Mouse (Mus musculus) layer of hippocampus, adult 9-11 months (tissue): ENCODE measurements around the gene Ptprn.

Source experiments
- DNase-seq: peaks from one replicate; pipeline ENCODE4 v3.0.0; 2022

The Ptprn gene

DNA sequence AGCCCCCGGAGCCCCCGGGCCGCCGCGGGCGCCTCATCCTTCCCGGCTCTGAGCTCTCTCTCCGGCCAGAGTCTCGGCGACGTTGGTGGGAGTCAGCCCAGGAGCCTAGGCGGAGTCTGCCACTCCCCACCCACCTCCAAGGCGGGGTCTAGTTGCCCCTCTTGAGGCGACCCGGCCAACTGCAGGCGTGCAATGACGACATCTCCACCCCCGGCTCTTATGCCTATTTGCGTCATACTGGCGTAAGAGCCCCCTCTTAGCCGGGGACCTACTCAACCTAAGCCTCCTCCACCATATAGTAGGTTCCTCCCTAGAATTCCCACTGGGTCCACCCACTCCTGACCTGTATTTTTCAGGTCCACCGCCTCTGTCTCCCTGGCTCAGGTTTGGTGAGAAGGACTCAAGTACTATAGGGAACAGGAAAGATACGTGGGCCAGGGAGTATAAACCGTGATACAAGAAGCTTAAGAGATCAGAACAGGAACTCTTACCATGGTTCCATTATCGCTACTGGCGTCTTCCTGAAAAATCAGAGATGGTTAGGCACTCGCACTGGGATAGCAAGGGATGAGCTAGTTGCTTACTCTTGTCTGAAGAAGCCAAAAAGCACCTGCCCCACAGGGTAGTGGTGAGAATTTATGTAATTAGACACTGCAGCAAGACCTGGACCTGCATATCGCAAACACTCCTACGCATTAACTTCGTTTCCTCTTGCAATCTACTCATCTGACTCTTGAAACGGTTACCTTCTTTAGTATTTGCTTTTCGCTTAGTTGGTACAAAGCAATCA lies at the start of gene Ptprn:
Gene Ptprn (minus strand): TSS at position 412 of the 790 bp plus-strand sequence.
- DNase-seq = peak; percentile 84

- no peak for DNase-seq
These were observed 47.4 kb upstream of the Ptprn start for GRCm38 (mm10) chr1:75311694-75312093.

GRCm38 (mm10) chr1:75304662-75305061 lies 40.4 kb upstream of the Ptprn start:
- no peak for DNase-seq

DNA sequence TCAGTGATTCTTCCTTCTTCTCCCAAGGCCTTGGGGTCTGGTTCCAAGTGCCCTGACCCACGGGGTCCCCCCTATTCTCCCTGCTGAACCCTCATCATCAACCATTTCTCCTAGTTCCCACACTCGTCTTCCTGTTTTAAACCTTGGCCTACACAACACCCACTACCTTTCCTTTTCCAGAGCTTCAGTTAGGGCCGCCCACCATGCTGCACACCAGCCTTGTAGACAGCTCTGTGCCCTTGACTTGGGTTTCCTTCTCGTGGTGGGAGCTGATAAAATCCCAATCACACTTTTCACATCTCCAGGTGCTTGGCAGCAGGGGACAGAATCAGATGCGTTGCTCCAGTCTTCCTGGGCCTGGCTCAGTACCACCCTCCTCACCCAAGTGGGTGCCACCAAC lies 30.0 kb upstream of the Ptprn start:
- no peak for DNase-seq

DNA sequence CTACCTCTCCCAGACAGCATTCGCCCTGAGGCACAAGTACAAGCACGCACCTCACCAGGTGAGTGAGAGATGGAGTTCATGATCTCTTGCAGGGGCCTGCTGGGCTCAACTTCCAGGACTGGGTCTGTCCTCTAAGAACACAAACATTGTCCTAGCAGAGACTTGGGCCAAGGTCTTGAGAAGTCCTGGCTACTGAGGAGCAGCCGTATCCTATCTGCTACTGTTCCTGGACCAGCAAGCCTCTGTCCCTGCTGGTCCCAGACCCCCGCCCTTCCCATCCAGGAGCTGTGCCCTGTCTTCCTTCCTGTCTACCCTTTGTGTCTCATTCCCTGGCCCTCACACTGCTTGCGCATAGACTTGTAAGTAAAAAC lies 29.0 kb upstream of the Ptprn start:
- no peak for DNase-seq

DNA sequence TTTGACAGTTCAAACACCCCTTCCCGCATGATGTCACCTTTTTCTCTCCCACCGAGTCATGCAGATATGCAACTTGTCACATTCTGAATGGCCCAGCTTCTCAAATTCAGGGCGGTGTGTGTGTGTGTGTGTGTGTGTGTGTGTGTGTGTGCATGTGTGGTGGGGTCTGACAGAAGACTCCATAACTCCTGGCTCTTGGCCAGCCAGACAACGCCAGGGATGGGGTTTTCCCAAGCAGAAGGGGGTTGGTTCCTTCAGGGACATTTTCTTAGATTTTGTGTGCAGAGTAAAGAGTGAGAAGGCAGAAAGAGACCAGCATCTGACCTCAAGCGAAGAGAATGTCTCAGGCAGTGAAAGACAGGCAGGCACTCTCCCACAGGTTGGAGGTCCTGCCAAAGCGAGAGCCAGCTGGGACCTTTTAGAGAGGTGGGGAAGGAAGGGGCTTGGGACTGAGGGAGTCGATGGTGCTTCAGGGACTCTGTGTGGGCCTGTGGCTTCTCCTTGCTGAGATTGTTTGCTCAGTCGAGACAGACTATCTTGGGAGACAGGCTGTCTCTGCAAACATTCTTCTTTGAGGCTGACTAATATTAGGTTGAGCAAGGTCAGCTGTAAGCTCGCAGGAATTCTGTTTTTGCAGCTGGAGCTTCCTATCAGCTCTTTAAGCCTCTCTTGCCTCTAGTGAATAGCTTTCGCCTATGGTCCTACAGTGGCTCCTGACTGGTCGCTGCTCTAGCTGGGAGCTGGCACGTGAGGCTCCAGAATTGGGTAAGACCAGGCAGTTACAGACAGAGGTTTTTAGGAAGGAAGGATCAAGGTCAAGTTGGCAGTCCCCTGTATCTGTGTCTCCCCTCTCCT lies 28.4 kb upstream of the Ptprn start:
- DNase-seq = no peak

DNA sequence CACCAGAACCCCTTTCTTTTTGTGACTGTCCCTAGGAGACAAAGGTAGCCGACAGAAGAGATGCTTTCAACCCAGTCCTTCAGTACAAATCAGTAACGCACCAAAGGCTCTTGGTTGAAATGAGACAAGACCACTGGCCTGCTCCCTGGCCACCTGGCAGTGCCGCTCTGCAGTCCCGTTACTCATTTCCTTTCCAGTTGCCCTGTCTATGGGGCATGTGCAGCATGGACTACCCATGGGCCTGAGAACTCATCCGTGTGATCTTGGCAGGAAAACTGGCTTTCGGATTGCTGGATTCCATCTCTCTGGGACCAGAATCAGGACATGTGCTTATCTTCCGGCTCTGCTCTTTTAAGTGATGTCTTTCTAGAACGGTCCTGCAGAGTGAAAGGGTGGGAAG lies 27.0 kb upstream of the Ptprn start:
- DNase-seq = no peak

DNA sequence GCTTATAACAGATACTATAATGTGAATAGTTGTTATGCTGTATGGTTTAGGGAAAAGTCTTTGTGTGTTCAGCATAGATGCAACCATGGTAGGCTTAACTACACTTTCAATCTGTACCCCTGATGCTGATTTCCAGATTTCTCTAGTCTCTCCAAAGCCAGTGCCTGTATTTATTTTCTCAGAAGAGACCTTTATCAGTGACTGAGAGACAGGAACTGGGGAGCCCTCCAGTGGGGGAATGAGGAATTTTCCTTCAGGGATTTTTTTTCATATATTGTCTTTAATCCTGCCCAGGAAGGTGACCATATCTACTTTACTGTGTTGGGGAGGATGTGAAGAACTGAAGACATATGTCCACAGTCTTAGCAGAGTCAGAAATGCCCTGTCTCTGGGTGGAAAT lies 26.3 kb upstream of the Ptprn start:
- peak; percentile 61 for DNase-seq

- no peak for DNase-seq
These were observed 25.7 kb upstream of the Ptprn start for GRCm38 (mm10) chr1:75289888-75290431.

DNA sequence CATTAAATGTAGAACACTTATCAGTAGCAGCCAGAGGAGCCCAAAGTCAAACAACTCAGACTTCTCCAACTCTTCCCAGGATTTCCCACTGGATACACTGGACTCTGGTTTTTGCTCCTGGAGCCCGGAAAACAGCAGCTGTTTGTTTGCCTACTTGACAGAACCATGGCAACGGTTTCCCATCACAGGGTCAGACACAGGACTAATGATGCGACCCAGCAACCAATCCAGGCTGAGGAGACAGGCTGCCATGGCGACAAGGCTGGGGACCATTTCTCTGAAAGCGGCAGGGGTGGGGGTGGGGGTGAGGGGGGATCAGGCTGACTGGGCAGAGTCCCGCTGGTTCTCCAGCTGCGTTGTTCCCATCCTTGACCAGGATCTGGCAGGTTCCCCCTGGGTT lies 25.1 kb upstream of the Ptprn start:
- DNase-seq = peak; percentile 63

- DNase-seq = no peak
These were observed 20.6 kb upstream of the Ptprn start for GRCm38 (mm10) chr1:75284911-75285310.

- peak; percentile 52 for DNase-seq
These were observed 18.7 kb upstream of the Ptprn start for GRCm38 (mm10) chr1:75283017-75283416.

GRCm38 (mm10) chr1:75278228-75278627 lies 13.9 kb upstream of the Ptprn start, which contains the start of gene Resp18:
TSS of gene Resp18 (minus strand) at chr1:75278415.
- DNase-seq = no peak

DNA sequence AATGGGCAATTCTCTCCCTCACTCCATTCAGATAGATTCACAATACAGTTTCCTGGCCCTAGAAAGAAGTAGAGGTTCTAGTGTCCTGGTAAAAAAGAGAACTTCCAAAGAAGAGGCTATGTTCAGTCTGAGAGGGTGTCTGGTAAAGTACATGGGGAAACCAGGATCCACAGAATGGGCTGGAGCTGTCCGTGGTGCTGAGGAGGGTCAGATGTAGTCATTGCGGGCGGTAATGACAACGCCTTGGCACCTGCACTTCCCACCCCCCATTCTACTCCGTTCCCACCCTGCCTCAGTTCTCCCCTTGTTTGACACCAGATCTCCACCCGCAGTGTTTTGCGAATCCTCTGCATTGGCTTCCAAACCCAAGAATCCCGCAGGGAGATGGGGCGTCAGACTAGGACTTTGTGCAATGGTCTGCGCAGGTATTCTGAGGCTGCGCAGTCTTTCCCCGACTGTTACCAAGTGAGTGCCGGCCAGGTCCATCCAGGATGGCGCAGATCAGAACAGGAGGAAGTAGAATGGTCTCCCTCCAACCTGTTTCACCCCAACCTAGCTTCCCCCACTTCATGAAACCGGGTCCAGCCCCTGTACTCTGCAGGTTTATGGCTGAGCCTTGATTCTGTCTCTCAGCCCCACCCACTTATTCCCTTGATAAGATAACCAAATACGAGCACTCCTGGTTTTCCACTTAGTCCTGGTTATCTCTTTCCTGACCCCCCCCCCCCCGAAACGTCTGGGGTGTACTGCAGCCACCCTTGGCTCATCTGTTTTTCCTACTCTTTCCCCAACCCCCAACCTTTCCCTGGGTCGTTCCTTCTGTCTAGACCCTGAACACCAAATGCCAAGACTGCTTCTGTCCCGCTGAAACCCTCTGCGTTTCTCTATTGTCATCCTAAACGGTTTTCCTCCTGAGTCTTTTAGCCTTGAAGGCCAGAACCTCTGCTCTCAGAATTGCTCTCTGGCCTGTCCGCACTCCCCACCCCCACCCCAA lies 13.2 kb upstream of the Ptprn start:
- no peak for DNase-seq

DNA sequence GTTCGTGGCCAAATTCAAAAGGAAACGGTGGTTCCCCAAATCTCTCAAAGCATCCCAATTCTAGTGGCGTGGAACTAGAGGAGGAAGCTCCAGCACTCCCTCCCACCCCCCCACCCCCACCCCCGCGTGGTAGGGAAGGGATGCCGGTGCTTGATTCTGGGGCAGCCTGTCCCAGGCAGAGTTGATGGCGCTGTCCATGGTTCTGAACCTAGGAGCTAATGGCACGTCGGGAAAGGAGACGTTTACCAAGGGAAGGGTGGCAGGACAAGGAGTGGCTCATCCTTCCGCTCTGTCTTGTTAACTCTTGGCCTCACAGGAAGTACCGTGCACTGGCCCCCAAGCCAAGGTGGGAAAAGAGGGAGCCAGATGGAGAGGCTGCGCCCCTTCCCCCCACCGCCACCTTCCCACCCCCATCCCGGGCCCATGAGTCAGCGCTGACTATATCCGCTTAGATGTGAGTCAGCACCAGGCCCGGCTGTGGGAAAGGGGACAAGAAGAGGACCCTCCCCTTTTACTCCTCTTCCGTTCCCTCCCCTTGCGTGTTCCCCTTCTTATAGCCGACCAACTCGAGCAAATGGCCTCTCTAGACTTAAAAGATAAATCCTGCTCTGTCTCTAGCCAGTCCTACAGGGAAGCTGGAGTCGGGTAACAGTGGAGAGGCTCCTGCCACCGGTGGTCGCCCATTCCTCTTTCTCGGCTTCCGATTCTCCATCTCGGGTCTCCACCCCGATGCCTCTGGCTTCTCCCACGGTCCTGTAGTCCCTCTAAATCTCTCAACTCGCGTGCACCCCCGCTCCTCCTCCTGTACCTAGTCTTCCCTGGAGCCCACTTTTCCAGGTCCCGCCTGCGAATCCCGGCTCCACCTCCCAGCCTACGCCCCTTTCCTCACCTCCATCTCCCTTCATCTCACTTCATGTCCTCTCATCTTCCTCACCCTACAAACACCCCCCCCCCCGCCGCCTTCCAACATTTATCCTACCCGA lies 1.0 kb downstream of the Ptprn start:
- DNase-seq = no peak

DNA sequence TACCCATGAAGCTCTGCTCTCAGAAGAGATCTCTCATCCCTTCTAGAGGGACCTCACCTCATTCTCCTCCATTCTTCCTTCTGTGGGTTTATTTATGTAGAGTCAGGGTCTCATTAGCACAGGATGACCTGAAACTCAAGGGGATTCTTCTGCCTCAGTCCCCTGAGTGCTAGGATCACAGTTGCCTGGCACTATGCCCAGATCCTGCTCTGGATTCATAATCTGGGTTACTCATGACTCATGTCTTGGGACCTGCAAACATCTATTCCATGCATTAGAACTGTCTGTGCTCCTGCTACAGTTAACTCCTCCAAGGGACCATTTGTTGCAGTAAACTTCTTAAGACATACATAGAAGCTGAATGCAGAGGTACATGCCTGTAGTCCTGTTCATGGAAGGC lies 3.0 kb downstream of the Ptprn start:
- no peak for DNase-seq

- no peak for DNase-seq
These were observed 8.7 kb downstream of the Ptprn start for GRCm38 (mm10) chr1:75255516-75256046.

GRCm38 (mm10) chr1:75254625-75255013 lies 9.7 kb downstream of the Ptprn start:
- no peak for DNase-seq

DNA sequence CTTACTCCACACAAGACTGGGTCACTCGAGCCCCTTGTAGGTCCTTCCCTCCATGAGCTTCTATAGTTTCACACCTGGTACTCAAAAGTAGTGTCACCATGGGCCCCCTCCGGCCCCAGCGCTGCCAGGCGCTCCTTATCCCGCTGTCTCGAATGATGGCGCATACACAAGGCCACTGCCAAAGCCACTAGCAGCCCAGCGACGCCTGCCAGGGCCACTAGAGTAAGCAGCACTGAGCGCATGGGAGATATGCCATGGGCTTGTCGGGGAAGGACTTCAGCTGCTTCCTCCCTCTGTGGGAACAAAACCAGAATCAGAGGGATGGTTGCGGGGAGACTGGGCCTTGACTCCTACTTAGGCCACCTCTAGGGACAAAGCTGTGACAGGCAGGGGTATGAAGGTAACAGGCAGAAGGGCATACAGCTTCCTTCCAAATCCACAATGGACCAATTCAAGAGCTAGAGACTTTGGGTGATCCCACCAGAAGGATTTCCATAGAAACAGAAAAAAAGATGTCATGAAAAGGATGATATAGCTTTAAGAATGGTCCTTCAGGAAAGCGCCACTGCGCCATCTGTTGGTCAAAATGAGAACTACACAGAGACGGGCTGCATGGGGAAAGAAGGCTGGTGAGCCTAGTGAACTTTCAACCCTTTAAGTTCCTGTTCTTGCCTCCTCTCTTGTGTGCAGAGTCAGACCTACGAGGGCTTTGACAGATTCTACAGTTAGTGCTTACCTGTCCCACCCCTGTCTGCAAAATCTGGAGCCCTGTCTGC lies 10.3 kb downstream of the Ptprn start:
- no peak for DNase-seq

DNA sequence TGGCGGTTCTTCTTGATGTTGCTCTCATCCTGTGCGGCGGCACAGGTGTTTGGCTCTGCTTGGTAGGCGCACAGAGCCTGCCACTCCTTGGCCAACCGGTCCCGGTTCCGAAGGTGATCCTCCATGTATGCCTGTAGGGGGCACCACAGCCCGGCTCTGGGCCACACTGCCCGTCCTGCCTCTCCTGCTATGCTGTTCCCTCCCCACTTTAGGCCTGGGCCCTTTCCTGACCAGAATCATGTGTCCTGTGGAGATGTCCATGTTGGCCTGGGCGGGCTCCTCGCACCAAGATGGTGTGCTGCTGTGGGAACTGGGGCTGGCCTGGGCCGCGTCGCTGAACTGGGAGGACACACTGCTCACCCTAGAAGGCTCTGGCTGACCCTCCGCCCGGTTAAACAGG lies 11.3 kb downstream of the Ptprn start:
- DNase-seq = no peak
